Mouse (Mus musculus): ENCODE data around the gene Barhl1. TPM values are rescaled to one million over a fixed set of nuclear protein-coding genes. Genes with fewer than 3 reads are reported as not detected.

The Barhl1 gene
- total RNA-seq, 2 experiments from 2014 or later = 0.20 to 0.34 TPM

- no peak for DNase-seq
- intact Hi-C loops (cut with DNase I) = loop anchor here (10.0 kb wide), 1 partner anchor 158 kb away; no protein-coding TSS in a partner anchor
These were observed 3.5 kb downstream of the Barhl1 start for GRCm38 (mm10) chr2:28912961-28913360.

GRCm38 (mm10) chr2:28912039-28912700 lies 4.3 kb downstream of the Barhl1 start:
- intact Hi-C loops (cut with DNase I) = loop anchor here (10.0 kb wide), 1 partner anchor 157 kb away; no protein-coding TSS in a partner anchor
- DNase-seq = no peak

GRCm38 (mm10) chr2:28911331-28912038 lies 5.0 kb downstream of the Barhl1 start:
- intact Hi-C loops (cut with DNase I) = loop anchor here (10.0 kb wide), 1 partner anchor 157 kb away; no protein-coding TSS in a partner anchor
- DNase-seq = peak; percentile 54

GRCm38 (mm10) chr2:28910877-28911276 lies 5.6 kb downstream of the Barhl1 start:
- intact Hi-C loops (cut with DNase I) = loop anchor here (10.0 kb wide), 1 partner anchor 156 kb away; no protein-coding TSS in a partner anchor
- DNase-seq = no peak

GRCm38 (mm10) chr2:28909818-28910710 lies 6.4 kb downstream of the Barhl1 start:
- no peak for DNase-seq
- intact Hi-C loops (cut with DNase I) = loop anchor here (10.0 kb wide), 1 partner anchor 155 kb away; no protein-coding TSS in a partner anchor

- DNase-seq = no peak
- intact Hi-C loops (cut with DNase I) = no loop called here
These were observed 7.2 kb downstream of the Barhl1 start for GRCm38 (mm10) chr2:28909186-28909817.

- intact Hi-C loops (cut with DNase I) = no loop called here
- DNase-seq = peak; percentile 84
These were observed 7.9 kb downstream of the Barhl1 start for GRCm38 (mm10) chr2:28908389-28909153.

- intact Hi-C loops (cut with DNase I) = no loop called here
- no peak for DNase-seq
These were observed 8.6 kb downstream of the Barhl1 start for GRCm38 (mm10) chr2:28907691-28908388.

- intact Hi-C loops (cut with DNase I) = no loop called here
- DNase-seq = no peak
These were observed 10.9 kb downstream of the Barhl1 start for GRCm38 (mm10) chr2:28905561-28905960.

GRCm38 (mm10) chr2:28904786-28905185 lies 11.7 kb downstream of the Barhl1 start:
- DNase-seq = no peak
- intact Hi-C loops (cut with DNase I) = no loop called here

- intact Hi-C loops (cut with DNase I) = no loop called here
- DNase-seq = peak; percentile 78
These were observed 12.6 kb downstream of the Barhl1 start for GRCm38 (mm10) chr2:28903871-28904270.

- DNase-seq = no peak
- intact Hi-C loops (cut with DNase I) = no loop called here
These were observed 14.2 kb downstream of the Barhl1 start for GRCm38 (mm10) chr2:28902291-28902690.

- DNase-seq = no peak
- intact Hi-C loops (cut with DNase I) = no loop called here
These were observed 19.0 kb downstream of the Barhl1 start for GRCm38 (mm10) chr2:28897340-28897899.

GRCm38 (mm10) chr2:28895876-28896275 lies 20.6 kb downstream of the Barhl1 start:
- intact Hi-C loops (cut with DNase I) = no loop called here
- no peak for DNase-seq

GRCm38 (mm10) chr2:28893526-28893925 lies 22.9 kb downstream of the Barhl1 start:
- no peak for DNase-seq
- intact Hi-C loops (cut with DNase I) = no loop called here

GRCm38 (mm10) chr2:28892796-28893195 lies 23.7 kb downstream of the Barhl1 start:
- intact Hi-C loops (cut with DNase I) = no loop called here
- DNase-seq = no peak

- DNase-seq = no peak
- intact Hi-C loops (cut with DNase I) = no loop called here
These were observed 31.6 kb downstream of the Barhl1 start for GRCm38 (mm10) chr2:28884914-28885313.

- peak; percentile 52 for DNase-seq
- intact Hi-C loops (cut with DNase I) = no loop called here
These were observed 33.5 kb downstream of the Barhl1 start for GRCm38 (mm10) chr2:28882826-28883485.

All from left cerebral cortex, postnatal 4 days (tissue).